Mouse (Mus musculus) bone marrow, adult 2 months (tissue): ENCODE data around the gene Prkca.

Experiments
- CTCF ChIP-seq: fragments of 200-500 bp; IDR thresholded peaks from 2 replicates; pipeline ENCODE4 v1.5.1; 2011; ENCODE audit warnings: low read length, control low read depth; ENCODE audit not compliant: control insufficient read depth, insufficient read depth
- POLR2A ChIP-seq: fragments of 200-500 bp; IDR thresholded peaks from 2 replicates; pipeline ENCODE4 v1.6.1; 2011; ENCODE audit warnings: low read depth, mild to moderate bottlenecking, control low read depth, low read length, borderline replicate concordance; ENCODE audit not compliant: control insufficient read depth

DNA sequence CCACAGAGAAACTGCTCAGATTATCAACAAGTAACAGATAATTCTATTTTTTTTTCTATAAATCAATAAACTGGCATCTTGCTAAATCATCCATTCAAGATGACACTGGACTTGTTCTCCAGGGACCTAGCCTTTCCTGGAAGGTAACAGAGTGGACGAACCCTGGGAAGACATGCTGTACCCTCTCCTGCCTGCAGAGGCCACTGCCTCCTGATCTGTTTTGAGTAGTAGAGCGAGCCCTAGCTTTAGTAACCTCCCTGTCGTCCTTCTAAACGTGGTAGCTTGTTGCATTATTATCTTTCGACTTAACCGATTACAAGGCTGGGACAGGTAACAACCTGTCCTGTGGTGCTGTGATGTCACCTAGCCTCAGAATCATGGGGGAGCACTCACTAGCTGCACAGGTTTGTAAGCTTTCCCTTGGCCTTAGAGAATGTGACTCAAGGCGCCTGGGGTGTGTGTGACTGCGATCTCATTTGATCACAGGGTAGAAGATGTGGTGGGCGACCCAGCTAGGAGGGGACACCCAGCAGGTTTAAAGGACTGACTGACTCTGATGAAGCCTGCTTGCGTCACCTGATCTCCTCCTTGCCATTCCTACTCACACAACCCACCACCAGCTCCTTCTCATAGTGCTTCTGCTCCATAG, 312.6 kb downstream of the Prkca start:
- no peak for TF ChIP-seq POLR2A
- TF ChIP-seq CTCF = peak; percentile 46; the same call in 1 of the 2 replicates
